Mouse (Mus musculus): ENCODE data around the gene Hist1h3d. TPM values are rescaled to one million over a fixed set of nuclear protein-coding genes. Genes with fewer than 3 reads are reported as not detected.
A peak's percentile ranks its signal among the peaks of the same experiment; 100 is the strongest.
"Not testable (repeated sequence)": the region's sequence is repeated elsewhere in the genome, so short reads cannot be mapped to it uniquely, and the experiment has no call there.

Hist1h3d gene
- 12.9 and 16.6 TPM in 2 replicates for total RNA-seq (2021)
- long read RNA-seq: 0 reads

DNA sequence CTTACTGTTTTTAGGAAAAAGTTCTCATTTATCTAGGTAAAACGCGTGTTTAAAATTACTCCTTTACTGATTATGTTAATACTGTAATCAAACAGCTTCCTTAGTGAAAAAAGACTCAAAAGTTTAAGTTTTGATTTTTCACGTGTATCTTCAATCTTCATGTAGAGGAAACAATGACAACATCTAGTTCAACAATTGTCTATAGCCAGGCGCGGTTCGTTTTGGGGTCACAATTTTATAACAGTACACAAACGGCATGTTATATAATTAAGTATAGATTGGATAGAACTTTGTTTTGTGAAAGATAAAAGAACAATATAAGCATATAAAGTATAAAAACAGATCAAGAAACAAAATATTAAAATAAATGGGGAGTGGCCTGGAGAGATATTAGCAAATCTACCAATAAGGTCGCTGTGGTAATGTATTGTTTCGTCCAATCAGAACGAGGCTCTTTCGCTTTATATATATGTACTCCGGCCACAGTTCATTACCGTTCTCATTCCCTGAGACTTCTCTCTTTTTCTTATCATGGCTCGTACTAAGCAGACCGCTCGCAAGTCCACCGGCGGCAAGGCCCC lies at the start of gene Hist1h3d:
Gene Hist1h3d (plus strand): TSS at position 493 of the 581 bp plus-strand sequence.
- DNase-seq: no peak

GRCm38 (mm10) chr13:23525901-23526300 lies 49.7 kb upstream of the Hist1h3d start:
- no peak for DNase-seq

- peak; percentile 89 for DNase-seq
These were observed 49.3 kb upstream of the Hist1h3d start for GRCm38 (mm10) chr13:23526312-23526711.

- no peak for DNase-seq
These were observed 46.6 kb upstream of the Hist1h3d start for GRCm38 (mm10) chr13:23529005-23529404.

DNA sequence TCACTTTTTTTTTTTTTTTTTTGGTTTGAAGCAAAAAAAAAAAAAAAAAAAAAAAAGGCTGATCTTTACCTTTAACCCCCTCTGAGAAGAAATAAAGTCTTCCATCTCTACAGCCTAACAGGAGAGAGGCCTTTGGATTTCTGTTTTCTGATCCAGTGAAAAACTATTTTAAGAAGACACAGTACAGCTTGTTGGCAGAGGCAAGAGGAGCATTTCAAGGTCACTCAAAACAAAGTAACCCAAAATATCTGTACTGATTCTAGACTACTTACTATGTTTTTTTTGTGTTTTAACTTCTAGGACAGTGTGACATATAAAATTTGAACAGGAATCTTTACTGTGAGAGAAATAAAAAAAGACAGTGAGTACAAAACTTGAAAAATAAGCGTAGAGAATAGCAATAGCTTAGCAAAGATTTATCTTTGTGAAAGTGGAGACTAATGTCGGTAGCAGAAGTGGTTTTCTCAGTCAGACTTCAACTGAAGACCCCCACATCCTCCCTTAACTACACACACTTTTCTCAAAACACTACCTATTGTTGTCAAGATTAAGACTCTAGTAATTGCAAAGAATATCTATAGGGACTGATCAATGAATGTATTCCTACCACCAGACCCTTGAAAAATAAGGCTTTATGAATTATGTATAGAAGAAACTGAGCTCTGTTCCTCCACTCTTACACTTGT lies 45.9 kb upstream of the Hist1h3d start:
- no peak for DNase-seq

GRCm38 (mm10) chr13:23530181-23530900 lies 45.2 kb upstream of the Hist1h3d start:
- peak; percentile 36 for DNase-seq

- peak; percentile 90 for DNase-seq
These were observed 44.4 kb upstream of the Hist1h3d start, which contains the start of gene Hist1h4h for GRCm38 (mm10) chr13:23530901-23531875. Gene Hist1h4h (plus strand): TSS chr13:23531050.

GRCm38 (mm10) chr13:23532262-23533075 lies 43.1 kb upstream of the Hist1h3d start:
- no peak for DNase-seq

DNA sequence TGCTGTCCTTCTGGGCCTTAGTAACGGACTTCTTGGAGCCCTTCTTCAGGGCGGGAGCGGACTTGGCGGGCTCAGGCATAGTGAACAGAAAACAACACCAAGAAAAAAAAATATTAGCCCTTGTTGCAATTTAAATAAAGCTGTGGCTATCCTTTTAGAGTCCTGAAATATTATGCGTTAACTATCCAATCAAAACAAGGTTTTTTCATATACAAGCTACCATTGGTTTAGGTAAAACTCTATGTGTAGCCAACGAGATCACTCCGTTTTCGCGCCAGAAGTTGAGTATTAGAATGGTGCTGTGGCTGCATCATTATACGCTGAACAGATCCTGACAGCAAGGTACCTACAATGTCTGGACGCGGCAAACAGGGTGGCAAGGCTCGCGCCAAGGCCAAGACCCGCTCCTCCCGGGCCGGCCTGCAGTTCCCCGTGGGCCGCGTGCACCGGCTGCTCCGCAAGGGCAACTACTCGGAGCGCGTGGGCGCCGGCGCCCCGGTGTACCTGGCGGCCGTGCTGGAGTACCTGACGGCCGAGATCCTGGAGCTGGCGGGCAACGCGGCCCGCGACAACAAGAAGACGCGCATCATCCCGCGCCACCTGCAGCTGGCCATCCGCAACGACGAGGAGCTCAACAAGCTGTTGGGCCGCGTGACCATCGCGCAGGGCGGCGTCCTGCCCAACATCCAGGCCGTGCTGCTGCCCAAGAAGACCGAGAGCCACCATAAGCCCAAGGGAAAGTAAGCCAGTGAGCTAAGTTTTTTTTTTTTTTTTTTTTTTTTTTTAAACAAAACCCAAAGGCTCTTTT lies 41.8 kb upstream of the Hist1h3d start, which contains the start of gene Hist1h2af:
Gene Hist1h2af (plus strand): TSS at position 347 of the 808 bp plus-strand sequence.
- DNase-seq: peak; percentile 41

- DNase-seq: no peak
These were observed 41.0 kb upstream of the Hist1h3d start for GRCm38 (mm10) chr13:23534368-23535131.

GRCm38 (mm10) chr13:23535137-23536075 lies 40.2 kb upstream of the Hist1h3d start, which contains the start of gene Hist1h3g:
Gene Hist1h3g (plus strand): TSS chr13:23535422.
- DNase-seq: peak; percentile 78

DNA sequence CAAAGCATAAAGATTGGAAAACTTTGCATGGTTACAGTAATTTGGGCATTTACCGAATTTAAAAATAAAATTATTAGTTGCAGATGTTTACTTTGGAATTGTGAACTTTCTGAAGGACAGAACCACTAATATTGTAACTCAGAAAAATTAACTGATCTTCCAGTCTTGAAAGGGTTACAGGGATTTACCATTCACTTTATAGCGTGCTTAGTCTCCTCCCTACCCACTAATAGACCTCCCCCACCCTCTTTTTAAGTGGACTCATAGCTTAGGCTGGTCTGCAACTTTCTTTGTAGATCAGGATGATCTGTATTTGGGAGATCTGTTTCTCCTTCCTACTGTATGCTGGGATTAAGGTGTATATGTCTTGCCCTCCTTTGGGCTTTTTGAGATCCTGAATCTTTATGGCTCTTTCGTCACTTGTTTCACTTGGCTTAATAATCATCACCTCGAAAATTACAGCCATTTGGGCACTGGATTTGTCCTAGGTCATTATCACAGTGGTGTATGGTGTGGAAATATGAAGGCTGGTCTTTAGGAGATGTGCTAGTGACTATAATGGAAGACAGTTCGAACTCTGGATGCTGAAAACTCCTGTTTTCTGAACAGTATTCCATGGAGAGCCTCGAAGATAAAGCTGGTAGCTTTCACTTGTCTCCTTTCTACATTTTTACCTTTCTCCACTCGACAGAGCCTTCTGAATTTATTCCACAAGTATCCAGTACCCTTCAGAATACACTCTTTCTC lies 39.3 kb upstream of the Hist1h3d start:
- DNase-seq: no peak

DNA sequence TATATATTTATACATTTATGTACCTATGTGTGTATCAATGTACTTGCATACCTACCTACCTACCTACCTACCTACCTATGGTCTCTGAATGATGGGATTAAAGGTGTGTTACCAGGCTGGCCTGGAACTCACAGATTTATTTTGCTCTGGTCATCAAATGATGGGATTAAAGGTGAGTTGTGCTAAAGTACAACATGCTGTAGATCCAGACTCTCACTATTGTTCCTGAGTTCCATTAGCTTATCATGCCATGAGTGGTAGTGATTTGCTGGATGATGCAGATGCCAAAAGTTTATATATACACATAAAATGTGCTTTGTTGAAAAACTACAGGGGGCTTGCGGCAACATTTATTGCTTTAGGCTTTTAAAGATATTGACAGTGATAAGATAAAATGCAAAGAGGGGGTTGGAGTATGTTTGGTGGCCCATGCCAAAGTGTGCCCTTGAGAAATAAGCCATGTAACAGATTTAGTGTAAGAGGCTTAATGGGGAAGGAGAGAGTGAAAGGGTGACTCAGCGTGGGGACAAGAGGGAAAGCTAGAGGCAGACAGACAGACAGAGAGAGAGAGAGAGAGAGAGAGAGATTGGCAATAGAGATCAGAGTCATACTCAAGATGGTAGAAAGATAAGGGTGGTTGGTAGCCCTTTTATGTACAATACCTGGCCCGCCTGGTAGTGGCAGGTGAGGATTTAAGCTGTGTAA lies 38.4 kb upstream of the Hist1h3d start:
- DNase-seq: no peak

- DNase-seq: no peak
These were observed 37.3 kb upstream of the Hist1h3d start for GRCm38 (mm10) chr13:23538249-23538648.

GRCm38 (mm10) chr13:23539821-23540220 lies 35.7 kb upstream of the Hist1h3d start:
- not testable (repeated sequence) for DNase-seq

- no peak for DNase-seq
These were observed 34.1 kb upstream of the Hist1h3d start for GRCm38 (mm10) chr13:23541497-23541896.
